Mouse (Mus musculus): ENCODE measurements around the gene Megf9.

Megf9 gene

GRCm38 (mm10) chr4:70534891-70535269 is at the start of gene Megf9:
TSS of gene Megf9 (minus strand) at chr4:70534995.
- peak; percentile 90 for DNase-seq (ENCODE audit: low read depth, low spot score)

GRCm38 (mm10) chr4:70579654-70580053 is 44.9 kb upstream of the Megf9 start:
- DNase-seq (ENCODE audit: low read depth, low spot score): no peak

GRCm38 (mm10) chr4:70578301-70578700 is 43.5 kb upstream of the Megf9 start:
- DNase-seq (ENCODE audit: low read depth, low spot score): no peak

GRCm38 (mm10) chr4:70576096-70576495 is 41.3 kb upstream of the Megf9 start:
- no peak for DNase-seq (ENCODE audit: low read depth, low spot score)

- DNase-seq (ENCODE audit: low read depth, low spot score): no peak
These were observed 39.1 kb upstream of the Megf9 start for GRCm38 (mm10) chr4:70573926-70574325.

- no peak for DNase-seq (ENCODE audit: low read depth, low spot score)
These were observed 19.1 kb upstream of the Megf9 start for GRCm38 (mm10) chr4:70553888-70554287.

GRCm38 (mm10) chr4:70553230-70553797 is 18.5 kb upstream of the Megf9 start:
- no peak for DNase-seq (ENCODE audit: low read depth, low spot score)

- DNase-seq (ENCODE audit: low read depth, low spot score): no peak
These were observed 17.3 kb upstream of the Megf9 start for GRCm38 (mm10) chr4:70552120-70552519.

GRCm38 (mm10) chr4:70547411-70548148 is 12.8 kb upstream of the Megf9 start:
- DNase-seq (ENCODE audit: low read depth, low spot score): no peak

GRCm38 (mm10) chr4:70545869-70546542 is 11.2 kb upstream of the Megf9 start:
- no peak for DNase-seq (ENCODE audit: low read depth, low spot score)

- DNase-seq (ENCODE audit: low read depth, low spot score): no peak
These were observed 9.6 kb upstream of the Megf9 start for GRCm38 (mm10) chr4:70544390-70544789.

- DNase-seq (ENCODE audit: low read depth, low spot score): no peak
These were observed 7.6 kb upstream of the Megf9 start for GRCm38 (mm10) chr4:70542387-70542786.

GRCm38 (mm10) chr4:70540743-70541142 is 5.9 kb upstream of the Megf9 start:
- DNase-seq (ENCODE audit: low read depth, low spot score): no peak

- DNase-seq (ENCODE audit: low read depth, low spot score): no peak
These were observed 2.1 kb upstream of the Megf9 start for GRCm38 (mm10) chr4:70536661-70537580.

GRCm38 (mm10) chr4:70535711-70536311 is 1.0 kb upstream of the Megf9 start:
- no peak for DNase-seq (ENCODE audit: low read depth, low spot score)

GRCm38 (mm10) chr4:70535289-70535688 is 494 bp upstream of the Megf9 start:
- DNase-seq (ENCODE audit: low read depth, low spot score): no peak

- DNase-seq (ENCODE audit: low read depth, low spot score): no peak
These were observed 511 bp downstream of the Megf9 start for GRCm38 (mm10) chr4:70534078-70534890.

GRCm38 (mm10) chr4:70533056-70533805 is 1.6 kb downstream of the Megf9 start:
- no peak for DNase-seq (ENCODE audit: low read depth, low spot score)

- no peak for DNase-seq (ENCODE audit: low read depth, low spot score)
These were observed 3.8 kb downstream of the Megf9 start for GRCm38 (mm10) chr4:70531021-70531420.

- DNase-seq (ENCODE audit: low read depth, low spot score): no peak
These were observed 6.2 kb downstream of the Megf9 start for GRCm38 (mm10) chr4:70528622-70529021.
